Mouse (Mus musculus): Measurements from ENCODE around the gene Gm6460. TPM values are rescaled to one million over a fixed set of nuclear protein-coding genes. Genes with fewer than 3 reads are reported as not detected.
"Not testable (repeated sequence)": the region's sequence is repeated elsewhere in the genome, so short reads cannot be mapped to it uniquely, and the experiment has no call there.

Gene Gm6460
- not detected for total RNA-seq (2021)
- long read RNA-seq, experiment 1 = 0 reads
- long read RNA-seq, experiment 2 = 0 reads

DNA sequence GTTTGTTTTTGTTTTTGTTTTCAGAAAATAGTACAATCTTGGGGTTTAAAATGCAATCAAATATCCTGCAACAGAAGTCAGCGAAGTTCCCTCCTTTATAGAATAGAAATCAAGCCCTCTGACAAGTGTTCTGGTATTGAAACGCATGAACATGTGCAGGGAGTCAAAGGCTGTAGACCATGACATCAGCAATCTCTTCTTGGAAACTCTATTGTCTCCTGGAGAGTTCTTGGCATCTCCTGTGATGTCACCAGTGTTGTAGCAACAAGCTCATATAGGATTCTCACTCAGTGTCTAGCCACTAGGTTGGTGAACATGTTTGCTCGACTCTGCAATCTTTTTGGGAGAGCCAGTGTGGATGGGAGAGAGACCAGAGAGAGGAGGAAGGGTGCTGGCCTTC is at the start of gene Gm6460:
Gene Gm6460, plus strand, starts transcription at position 301 of the 400 bp plus-strand sequence.
- not testable (repeated sequence) for DNase-seq

Other genes starting within 250 kb of the Gm6460 start
- gene Gm8897, start 178.5 kb upstream of the Gm6460 start, total RNA-seq (2021) = not detected
- not detected for gene Gm8906, start 92.2 kb upstream of the Gm6460 start, total RNA-seq (2021)
- gene Gm8922, start 87.0 kb downstream of the Gm6460 start, total RNA-seq (2021) = not detected
- not detected for gene Gm8926, start 175.6 kb downstream of the Gm6460 start, total RNA-seq (2021)